Mouse (Mus musculus) stomach, postnatal 0 days (tissue): ENCODE results near the gene Rpl28.
A peak's percentile ranks its signal among the peaks of the same experiment; 100 is the strongest.

Experiments used
- CTCF ChIP-seq: IDR thresholded peaks from 2 replicates; pipeline ENCODE4 v1.5.1; 2016; ENCODE audit warnings: antibody characterized with exemption, low read depth, mild to moderate bottlenecking, moderate library complexity
- EP300 ChIP-seq: optimal IDR thresholded peaks from 2 replicates; pipeline ENCODE3; 2016; ENCODE audit warnings: antibody characterized with exemption

- TF ChIP-seq CTCF (peak; percentile 83), EP300 (no peak)
Observed at GRCm38 (mm10) chr7:4806716-4807115, 14.0 kb downstream of the Rpl28 start.
